Mouse (Mus musculus): ENCODE measurements around the gene Plxna4. TPM values are rescaled to one million over a fixed set of nuclear protein-coding genes. Genes with fewer than 3 reads are reported as not detected.

The Plxna4 gene
- polyA plus RNA-seq, 1 experiment from 2014 or later: 4.1 TPM

GRCm38 (mm10) chr6:32460400-32460799, 127.6 kb downstream of the Plxna4 start:
- Histone ChIP-seq H3K4me3 (ENCODE audit: low read depth, low read length) (no peak overlapping the region), H3K27me3 (ENCODE audit: control insufficient read depth, insufficient read depth, low read length) (no peaks in the 10 kb centered on the region), H3K27ac (replicated peaks; ENCODE audit: low read depth, low read length) (no peak overlapping the region), H3K9ac (ENCODE audit: low read length) (no peak overlapping the region), H3K9me3 (ENCODE audit: control insufficient read depth, low read length) (no peaks in the 10 kb centered on the region), H3K4me1 (ENCODE audit: control insufficient read depth, insufficient read depth, low read length) (peaks cover 6% of the 10 kb centered on the region; the same call in 1 of the 2 replicates), H3K36me3 (ENCODE audit: control insufficient read depth, insufficient read depth, low read length) (no peaks in the 10 kb centered on the region), H3K4me2 (ENCODE audit: low read depth, severe bottlenecking) (no peak overlapping the region)
- WGBS: 75% methylated on average over 8 of the region's 8 CpGs
- ATAC-seq (ENCODE audit: insufficient number of reproducible peaks, low FRiP score, low TSS enrichment, low read depth) (no peak), DNase-seq (ENCODE audit: low spot score) (no peak)

- DNase-seq (ENCODE audit: low spot score) (no peak), ATAC-seq (ENCODE audit: insufficient number of reproducible peaks, low FRiP score, low TSS enrichment, low read depth) (no peak)
- Histone ChIP-seq H3K4me3 (ENCODE audit: low read depth, low read length) (no peak overlapping the region), H3K9me3 (ENCODE audit: control insufficient read depth, low read length) (no peaks in the 10 kb centered on the region), H3K27me3 (ENCODE audit: control insufficient read depth, insufficient read depth, low read length) (no peaks in the 10 kb centered on the region), H3K4me2 (ENCODE audit: low read depth, severe bottlenecking) (no peak overlapping the region), H3K27ac (replicated peaks; ENCODE audit: low read depth, low read length) (no peak overlapping the region), H3K4me1 (ENCODE audit: control insufficient read depth, insufficient read depth, low read length) (no peaks in the 10 kb centered on the region), H3K9ac (ENCODE audit: low read length) (no peak overlapping the region), H3K36me3 (ENCODE audit: control insufficient read depth, insufficient read depth, low read length) (no peaks in the 10 kb centered on the region)
- 91% methylated on average over 3 of the region's 3 CpGs for WGBS
These were observed 131.4 kb downstream of the Plxna4 start for GRCm38 (mm10) chr6:32456641-32457040.

GRCm38 (mm10) chr6:32451851-32452250, 136.1 kb downstream of the Plxna4 start:
- H3K36me3 ChIP-seq (ENCODE audit: control insufficient read depth, insufficient read depth, low read length): no peaks in the 10 kb centered on the region
- no peak overlapping the region for H3K27ac ChIP-seq (replicated peaks; ENCODE audit: low read depth, low read length)
- no peak overlapping the region for H3K9ac ChIP-seq (ENCODE audit: low read length)
- no peak overlapping the region for H3K4me2 ChIP-seq (ENCODE audit: low read depth, severe bottlenecking)
- no peaks in the 10 kb centered on the region for H3K9me3 ChIP-seq (ENCODE audit: control insufficient read depth, low read length)
- H3K27me3 ChIP-seq (ENCODE audit: control insufficient read depth, insufficient read depth, low read length): no peaks in the 10 kb centered on the region
- no peak for DNase-seq (ENCODE audit: low spot score)
- ATAC-seq (ENCODE audit: insufficient number of reproducible peaks, low FRiP score, low TSS enrichment, low read depth): no peak
- H3K4me3 ChIP-seq (ENCODE audit: low read depth, low read length): no peak overlapping the region
- H3K4me1 ChIP-seq (ENCODE audit: control insufficient read depth, insufficient read depth, low read length): peaks cover 8% of the 10 kb centered on the region; the same call in 1 of the 2 replicates

GRCm38 (mm10) chr6:32449237-32449963, 138.6 kb downstream of the Plxna4 start:
- Histone ChIP-seq H3K9me3 (ENCODE audit: control insufficient read depth, low read length) (no peaks in the 10 kb centered on the region), H3K4me2 (ENCODE audit: low read depth, severe bottlenecking) (no peak overlapping the region), H3K27ac (replicated peaks; ENCODE audit: low read depth, low read length) (no peak overlapping the region), H3K36me3 (ENCODE audit: control insufficient read depth, insufficient read depth, low read length) (no peaks in the 10 kb centered on the region), H3K27me3 (ENCODE audit: control insufficient read depth, insufficient read depth, low read length) (no peaks in the 10 kb centered on the region), H3K9ac (ENCODE audit: low read length) (no peak overlapping the region), H3K4me1 (ENCODE audit: control insufficient read depth, insufficient read depth, low read length) (peaks cover 19% of the 10 kb centered on the region), H3K4me3 (ENCODE audit: low read depth, low read length) (no peak overlapping the region)
- no peak for DNase-seq (ENCODE audit: low spot score)
- 55% methylated on average over 8 of the region's 8 CpGs for WGBS
- no peak for ATAC-seq (ENCODE audit: insufficient number of reproducible peaks, low FRiP score, low TSS enrichment, low read depth)

- DNase-seq (ENCODE audit: low spot score) (peak; percentile 71), ATAC-seq (ENCODE audit: insufficient number of reproducible peaks, low FRiP score, low TSS enrichment, low read depth) (no peak)
- no peak overlapping the region for H3K4me2 ChIP-seq (ENCODE audit: low read depth, severe bottlenecking)
- H3K4me3 ChIP-seq (ENCODE audit: low read depth, low read length): no peak overlapping the region
- WGBS: 56% methylated on average over 3 of the region's 3 CpGs
- no peaks in the 10 kb centered on the region for H3K27me3 ChIP-seq (ENCODE audit: control insufficient read depth, insufficient read depth, low read length)
- H3K4me1 ChIP-seq (ENCODE audit: control insufficient read depth, insufficient read depth, low read length): peaks cover 20% of the 10 kb centered on the region
- H3K9me3 ChIP-seq (ENCODE audit: control insufficient read depth, low read length): no peaks in the 10 kb centered on the region
- H3K9ac ChIP-seq (ENCODE audit: low read length): no peak overlapping the region
- no peaks in the 10 kb centered on the region for H3K36me3 ChIP-seq (ENCODE audit: control insufficient read depth, insufficient read depth, low read length)
- H3K27ac ChIP-seq (replicated peaks; ENCODE audit: low read depth, low read length): no peak overlapping the region
These were observed 139.2 kb downstream of the Plxna4 start for GRCm38 (mm10) chr6:32448787-32449186.

GRCm38 (mm10) chr6:32446276-32446675, 141.7 kb downstream of the Plxna4 start:
- 81% methylated on average over 4 of the region's 4 CpGs for WGBS
- Histone ChIP-seq H3K4me2 (ENCODE audit: low read depth, severe bottlenecking) (no peak overlapping the region), H3K9me3 (ENCODE audit: control insufficient read depth, low read length) (no peaks in the 10 kb centered on the region), H3K36me3 (ENCODE audit: control insufficient read depth, insufficient read depth, low read length) (no peaks in the 10 kb centered on the region), H3K27ac (replicated peaks; ENCODE audit: low read depth, low read length) (no peak overlapping the region), H3K4me1 (ENCODE audit: control insufficient read depth, insufficient read depth, low read length) (peaks cover 20% of the 10 kb centered on the region), H3K27me3 (ENCODE audit: control insufficient read depth, insufficient read depth, low read length) (no peaks in the 10 kb centered on the region), H3K9ac (ENCODE audit: low read length) (no peak overlapping the region), H3K4me3 (ENCODE audit: low read depth, low read length) (no peak overlapping the region)
- no peak for DNase-seq (ENCODE audit: low spot score)
- no peak for ATAC-seq (ENCODE audit: insufficient number of reproducible peaks, low FRiP score, low TSS enrichment, low read depth)

GRCm38 (mm10) chr6:32445246-32445645, 142.7 kb downstream of the Plxna4 start:
- WGBS: 15% methylated on average over 2 of the region's 2 CpGs

GRCm38 (mm10) chr6:32444393-32444792, 143.6 kb downstream of the Plxna4 start:
- Histone ChIP-seq H3K9ac (ENCODE audit: low read length) (no peak overlapping the region), H3K4me1 (ENCODE audit: control insufficient read depth, insufficient read depth, low read length) (peaks cover 17% of the 10 kb centered on the region), H3K4me3 (ENCODE audit: low read depth, low read length) (no peak overlapping the region), H3K27me3 (ENCODE audit: control insufficient read depth, insufficient read depth, low read length) (no peaks in the 10 kb centered on the region), H3K36me3 (ENCODE audit: control insufficient read depth, insufficient read depth, low read length) (no peaks in the 10 kb centered on the region), H3K4me2 (ENCODE audit: low read depth, severe bottlenecking) (no peak overlapping the region), H3K27ac (replicated peaks; ENCODE audit: low read depth, low read length) (no peak overlapping the region), H3K9me3 (ENCODE audit: control insufficient read depth, low read length) (no peaks in the 10 kb centered on the region)
- WGBS: 55% methylated on average over 2 of the region's 2 CpGs
- ATAC-seq (ENCODE audit: insufficient number of reproducible peaks, low FRiP score, low TSS enrichment, low read depth): 0 out of 2 replicates have a peak, but pooled peaks have one; percentile 44
- peak; percentile 30 for DNase-seq (ENCODE audit: low spot score)

More at GRCm38 (mm10) chr6:32445246-32445645, 142.7 kb downstream of the Plxna4 start:
- peak; percentile 48 for DNase-seq (ENCODE audit: low spot score)
- Histone ChIP-seq H3K27me3 (ENCODE audit: control insufficient read depth, insufficient read depth, low read length) (no peaks in the 10 kb centered on the region), H3K4me2 (ENCODE audit: low read depth, severe bottlenecking) (no peak overlapping the region), H3K27ac (replicated peaks; ENCODE audit: low read depth, low read length) (no peak overlapping the region), H3K4me3 (ENCODE audit: low read depth, low read length) (no peak overlapping the region), H3K9me3 (ENCODE audit: control insufficient read depth, low read length) (no peaks in the 10 kb centered on the region), H3K9ac (ENCODE audit: low read length) (no peak overlapping the region), H3K36me3 (ENCODE audit: control insufficient read depth, insufficient read depth, low read length) (no peaks in the 10 kb centered on the region), H3K4me1 (ENCODE audit: control insufficient read depth, insufficient read depth, low read length) (peaks cover 20% of the 10 kb centered on the region)
- peak; percentile 76; the same call in 1 of the 2 replicates for ATAC-seq (ENCODE audit: insufficient number of reproducible peaks, low FRiP score, low TSS enrichment, low read depth)

GRCm38 (mm10) chr6:32443679-32444078, 144.3 kb downstream of the Plxna4 start:
- DNase-seq (ENCODE audit: low spot score): no peak
- Histone ChIP-seq H3K36me3 (ENCODE audit: control insufficient read depth, insufficient read depth, low read length) (no peaks in the 10 kb centered on the region), H3K27me3 (ENCODE audit: control insufficient read depth, insufficient read depth, low read length) (no peaks in the 10 kb centered on the region), H3K4me3 (ENCODE audit: low read depth, low read length) (no peak overlapping the region), H3K4me1 (ENCODE audit: control insufficient read depth, insufficient read depth, low read length) (peaks cover 13% of the 10 kb centered on the region), H3K9ac (ENCODE audit: low read length) (no peak overlapping the region), H3K4me2 (ENCODE audit: low read depth, severe bottlenecking) (no peak overlapping the region), H3K27ac (replicated peaks; ENCODE audit: low read depth, low read length) (no peak overlapping the region), H3K9me3 (ENCODE audit: control insufficient read depth, low read length) (no peaks in the 10 kb centered on the region)
- no peak for ATAC-seq (ENCODE audit: insufficient number of reproducible peaks, low FRiP score, low TSS enrichment, low read depth)
- 79% methylated on average over 1 of the region's 1 CpGs for WGBS
